Mouse (Mus musculus) mesoderm, embryonic 11.5 days (tissue): ENCODE results near the gene Boc.
"Not testable (repeated sequence)": the region's sequence is repeated elsewhere in the genome, so short reads cannot be mapped to it uniquely, and the experiment has no call there.

Source experiments
- DNase-seq: peaks from one replicate; pipeline ENCODE4 v3.0.0-alpha.2; 2012; ENCODE audit warnings: low read depth, low spot score

Gene Boc

GRCm38 (mm10) chr16:44491051-44491450, 67.6 kb downstream of the Boc start:
- DNase-seq: no peak

DNA sequence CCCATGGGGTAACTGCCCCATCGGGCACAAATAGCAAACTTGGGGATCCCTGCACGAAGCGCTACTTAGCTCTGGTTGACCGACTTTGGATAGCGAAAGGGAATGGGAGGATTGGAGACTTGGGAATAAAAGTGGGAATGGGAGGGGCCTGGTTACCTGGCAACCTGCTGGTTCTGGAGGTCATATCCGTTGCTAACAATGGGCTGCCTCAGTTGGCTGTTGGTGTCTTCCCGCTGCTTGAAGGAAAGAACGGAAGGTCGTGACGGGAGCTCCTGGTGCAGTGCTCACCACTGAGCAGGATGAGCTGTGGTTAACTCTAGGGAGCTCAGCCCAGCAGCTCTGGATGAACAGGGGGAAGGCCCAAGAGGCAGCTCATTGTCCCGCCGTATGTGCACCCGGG, 71.5 kb downstream of the Boc start:
- no peak for DNase-seq

DNA sequence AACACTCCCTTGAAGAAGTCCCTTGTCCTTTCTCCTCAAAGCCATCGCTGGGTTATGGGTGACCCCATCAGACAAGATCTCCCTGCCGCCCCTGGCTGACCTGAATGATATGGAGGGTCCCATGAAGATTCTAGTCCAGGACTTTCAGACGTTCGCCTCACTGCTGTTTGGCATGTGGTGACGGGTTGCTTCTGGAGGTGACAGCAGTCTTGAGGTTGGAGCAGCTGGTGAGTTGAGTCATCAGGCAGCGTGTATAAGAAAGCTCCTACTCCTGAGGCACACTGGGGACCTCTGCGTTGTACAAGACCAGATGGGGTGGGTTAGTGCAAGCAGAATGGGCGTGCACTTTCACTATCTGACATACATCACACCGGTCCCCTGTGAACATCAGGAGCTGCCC, 72.1 kb downstream of the Boc start:
- no peak for DNase-seq

DNA sequence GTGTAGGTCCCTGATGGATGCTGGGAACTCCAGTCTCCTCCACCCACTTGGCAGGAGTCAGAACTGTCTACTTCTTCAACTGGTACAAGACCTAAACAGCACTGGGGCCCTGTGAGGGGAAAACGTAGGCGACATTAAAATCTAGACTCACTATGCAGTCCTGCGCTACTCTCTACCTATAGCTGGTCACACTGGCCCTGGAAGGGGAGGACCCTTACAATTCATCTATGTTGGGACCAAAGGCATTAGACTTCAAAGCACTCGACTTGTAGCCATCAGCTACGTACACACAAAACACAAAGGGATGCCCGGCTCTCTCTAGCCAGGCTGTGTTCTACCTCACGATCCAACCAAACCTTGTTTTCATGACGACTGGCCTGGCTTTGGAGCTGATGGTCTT, 73.0 kb downstream of the Boc start:
- no peak for DNase-seq

DNA sequence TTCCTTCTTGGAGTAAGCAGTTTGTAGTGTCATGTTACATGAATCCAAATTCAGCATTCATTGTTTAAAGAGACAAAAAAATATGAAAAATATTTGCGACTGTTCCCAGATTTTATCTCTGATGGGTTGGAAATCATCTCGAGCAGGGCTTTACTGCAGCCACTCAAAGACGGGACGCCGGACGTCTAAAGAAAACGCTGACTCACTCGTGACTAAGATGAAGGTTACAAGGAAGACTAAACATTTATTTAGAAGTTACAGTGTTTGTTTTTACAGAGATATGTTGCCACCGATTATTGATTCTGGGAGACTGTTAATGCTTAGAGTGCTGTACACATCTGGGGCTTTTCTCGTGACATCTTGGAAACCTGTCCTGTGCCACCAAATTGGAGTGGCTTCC, 73.9 kb downstream of the Boc start:
- DNase-seq: no peak

GRCm38 (mm10) chr16:44484079-44484478, 74.6 kb downstream of the Boc start:
- peak; percentile 80 for DNase-seq

DNA sequence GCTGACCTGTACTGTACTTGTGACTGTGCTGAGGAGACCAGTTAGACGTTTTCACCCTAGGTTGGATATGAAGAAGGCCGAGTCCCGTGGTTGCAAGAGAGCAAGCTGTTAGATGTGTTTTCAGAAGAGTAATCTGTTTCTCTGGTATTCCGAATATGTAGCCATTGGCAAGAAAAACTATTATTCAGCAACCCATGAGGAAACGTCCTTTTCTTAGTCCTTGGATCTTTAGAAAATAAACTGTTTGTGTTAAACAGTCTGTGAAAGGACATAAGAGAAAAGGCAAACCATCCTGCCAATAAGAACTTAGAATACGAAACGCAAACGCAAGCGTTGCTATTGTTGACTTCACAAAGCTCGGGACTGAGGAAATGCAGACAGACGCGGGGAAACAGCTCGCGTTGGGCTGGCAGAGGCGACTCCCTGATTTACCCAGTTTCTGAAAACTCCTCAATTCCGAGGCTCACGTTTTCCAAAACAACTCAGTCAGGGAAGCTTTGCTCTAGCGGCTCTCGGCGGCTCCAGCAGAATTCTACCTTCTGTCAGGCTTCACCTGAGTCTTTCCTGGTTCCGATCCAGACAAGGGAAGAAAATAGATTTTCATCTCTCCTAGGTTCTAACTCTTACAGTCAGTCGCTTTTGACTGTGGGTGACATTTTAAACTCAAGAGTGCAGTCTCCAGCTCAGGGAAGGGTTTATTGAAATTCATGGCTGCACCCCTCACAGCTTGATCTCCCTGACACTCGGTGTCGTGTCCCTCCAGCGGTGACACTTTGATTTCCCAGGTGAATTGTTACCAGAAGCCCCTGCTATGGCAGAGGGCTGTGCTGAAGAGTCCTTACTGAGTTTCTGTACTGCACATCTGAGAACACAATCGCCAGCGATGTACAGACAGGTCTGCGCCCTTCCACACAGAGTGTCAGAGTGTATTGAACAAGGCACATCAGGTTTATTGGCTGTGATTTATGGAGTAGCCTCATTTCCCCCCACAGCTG, 76.8 kb downstream of the Boc start:
- no peak for DNase-seq

- DNase-seq: no peak
Measured at GRCm38 (mm10) chr16:44480616-44481015, 78.1 kb downstream of the Boc start.

DNA sequence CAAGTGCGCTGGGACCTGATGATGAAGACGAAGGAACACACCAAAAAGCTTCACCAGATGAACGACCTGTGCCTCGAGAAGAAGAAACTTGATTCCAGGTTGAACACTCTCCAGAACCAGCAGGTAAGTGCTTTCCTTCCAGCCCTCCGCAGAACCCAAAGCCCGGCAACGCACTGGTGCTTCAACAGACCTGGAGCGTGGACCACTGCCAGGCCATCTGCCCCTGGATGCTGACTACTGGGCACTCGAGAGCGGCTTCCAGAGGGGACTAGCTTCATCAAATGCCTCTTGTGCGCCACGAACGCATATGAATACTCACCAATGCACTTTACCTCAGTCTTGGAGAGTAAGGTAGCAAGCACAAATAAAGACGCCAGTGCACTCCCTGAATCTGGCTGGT, 78.8 kb downstream of the Boc start:
- DNase-seq: no peak

GRCm38 (mm10) chr16:44478767-44479166, 79.9 kb downstream of the Boc start:
- no peak for DNase-seq

GRCm38 (mm10) chr16:44475682-44476375, 82.9 kb downstream of the Boc start:
- no peak for DNase-seq

DNA sequence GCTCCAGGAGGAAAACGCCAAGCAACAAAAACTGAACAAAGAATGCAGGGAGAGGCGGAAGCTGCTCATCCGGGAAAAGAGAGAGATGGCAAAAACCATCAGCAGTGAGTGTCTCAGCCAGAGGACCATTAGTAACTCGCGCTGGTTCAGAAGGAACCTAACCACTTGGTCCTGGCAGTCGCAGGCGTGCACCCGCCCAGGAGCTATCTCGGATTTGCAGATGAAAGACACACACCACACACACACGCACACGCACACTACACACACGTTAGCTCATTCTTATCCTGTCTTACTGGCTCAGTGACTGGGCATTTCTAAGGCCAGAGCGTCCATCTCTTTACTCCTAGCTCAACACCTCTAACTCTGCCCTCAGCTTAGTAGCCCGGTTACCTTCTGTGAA, 83.4 kb downstream of the Boc start:
- DNase-seq: no peak

- DNase-seq: no peak
Measured at GRCm38 (mm10) chr16:44460922-44461321, 97.8 kb downstream of the Boc start.

DNA sequence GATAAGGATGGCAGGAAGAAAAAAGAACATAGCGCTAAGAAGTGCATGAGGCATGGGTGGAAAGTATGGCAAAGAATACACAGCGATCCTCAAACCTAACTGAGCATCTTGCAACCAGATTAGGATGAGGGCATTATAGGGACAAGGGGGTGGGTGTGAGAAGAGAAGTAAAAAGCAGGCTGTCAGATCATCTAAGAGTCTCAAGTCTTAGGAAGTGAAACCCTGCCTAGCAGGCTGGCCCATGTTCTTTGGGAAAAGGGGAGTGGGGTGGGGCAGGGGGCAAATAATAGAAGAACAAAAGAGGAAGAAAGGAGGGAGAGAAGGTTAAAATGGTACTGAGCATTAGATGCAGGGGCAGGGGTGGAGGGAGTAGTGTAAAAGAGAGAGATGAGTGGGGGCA, 99.9 kb downstream of the Boc start:
- no peak for DNase-seq

DNA sequence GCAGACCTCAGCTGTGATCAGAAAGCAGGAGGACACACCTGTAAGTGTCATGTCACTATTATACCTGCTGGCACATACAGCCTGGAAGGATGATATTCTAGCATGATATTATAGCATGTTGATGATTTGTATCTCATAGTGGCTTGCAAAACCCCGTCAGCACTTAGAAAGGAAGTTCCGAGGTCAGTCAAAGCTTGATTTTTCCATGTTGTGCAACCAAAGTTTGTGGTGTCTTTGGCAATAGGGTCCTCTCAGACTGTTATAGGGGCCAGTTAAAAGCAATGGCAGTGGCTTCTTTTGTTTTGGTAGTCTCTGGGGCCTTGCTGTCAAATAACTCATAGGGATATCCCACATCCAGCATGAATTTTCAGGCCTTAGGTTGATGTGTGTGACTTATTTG, 100.8 kb downstream of the Boc start:
- no peak for DNase-seq

- DNase-seq: not testable (repeated sequence)
Measured at GRCm38 (mm10) chr16:44441913-44442312, 116.8 kb downstream of the Boc start.

DNA sequence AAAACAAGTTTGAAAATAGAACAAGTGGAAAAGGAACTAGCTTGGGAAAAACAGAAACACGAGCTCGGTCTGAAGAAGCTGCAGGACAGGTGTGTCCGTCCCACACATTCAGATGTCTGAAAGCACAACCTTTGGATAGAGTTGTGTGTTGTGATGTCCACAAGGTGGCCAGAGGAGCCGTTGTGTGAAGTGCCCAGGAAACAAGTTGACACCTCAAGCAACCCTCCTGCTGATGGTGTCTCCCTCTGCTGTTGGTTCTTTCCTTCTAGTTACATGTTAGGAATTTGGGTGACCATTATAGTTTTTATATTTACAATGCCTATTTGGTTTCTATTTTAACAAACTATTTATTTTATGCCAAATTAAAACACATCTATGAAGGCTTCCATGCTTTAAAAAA, 123.2 kb downstream of the Boc start:
- no peak for DNase-seq
